Mouse (Mus musculus) heart, postnatal 14 days (tissue): Measurements from ENCODE around the gene Prg3. TPM values are rescaled to one million over a fixed set of nuclear protein-coding genes. Genes with fewer than 3 reads are reported as not detected.
A peak's percentile ranks its signal among the peaks of the same experiment; 100 is the strongest.

Source experiments
- DNase-seq, 2 experiments: peaks; one replicate each; pipeline ENCODE4 v3.0.0; 2021 to 2022
- intact Hi-C: fragments of 180-260 bp; cut with DNase I; formaldehyde crosslinking; loops from one replicate; pipeline ENCODE4 v1.15.1; 2025
- long read RNA-seq, 2 experiments: library from polyadenylated mRNA; stranded (forward); transcript quantifications; one replicate each; pipeline ENCODE4 v2.0.0; 2021
- total RNA-seq, 2 experiments: library from RNA; stranded (reverse); gene quantifications; 2 replicates each; pipeline ENCODE4 v1.2.3; 2021

The Prg3 gene
- not detected for total RNA-seq
- long read RNA-seq, experiment 1, result 0 reads
- long read RNA-seq, experiment 2, result 0 reads

- no peak for DNase-seq
- intact Hi-C loops, result no loop called here
Measured at GRCm38 (mm10) chr2:84987930-84988329, at the start of gene Prg3. Gene Prg3 (plus strand): TSS chr2:84988215.

GRCm38 (mm10) chr2:84938249-84938946, 49.6 kb upstream of the Prg3 start:
- intact Hi-C loops, result loop anchor here (5.0 kb wide), 1 partner anchor 51 kb away; the partner anchor contains the start of gene Rtn4rl2
- peak; percentile 40 to 49 for DNase-seq

GRCm38 (mm10) chr2:84939306-84939705, 48.7 kb upstream of the Prg3 start:
- DNase-seq, result no peak
- intact Hi-C loops, result loop anchor here (5.0 kb wide), 1 partner anchor 52 kb away; the partner anchor contains the start of gene Rtn4rl2

GRCm38 (mm10) chr2:84939711-84940110, 48.3 kb upstream of the Prg3 start:
- DNase-seq, result no peak
- intact Hi-C loops, result loop anchor here (5.0 kb wide), 1 partner anchor 52 kb away; the partner anchor contains the start of gene Rtn4rl2

DNA sequence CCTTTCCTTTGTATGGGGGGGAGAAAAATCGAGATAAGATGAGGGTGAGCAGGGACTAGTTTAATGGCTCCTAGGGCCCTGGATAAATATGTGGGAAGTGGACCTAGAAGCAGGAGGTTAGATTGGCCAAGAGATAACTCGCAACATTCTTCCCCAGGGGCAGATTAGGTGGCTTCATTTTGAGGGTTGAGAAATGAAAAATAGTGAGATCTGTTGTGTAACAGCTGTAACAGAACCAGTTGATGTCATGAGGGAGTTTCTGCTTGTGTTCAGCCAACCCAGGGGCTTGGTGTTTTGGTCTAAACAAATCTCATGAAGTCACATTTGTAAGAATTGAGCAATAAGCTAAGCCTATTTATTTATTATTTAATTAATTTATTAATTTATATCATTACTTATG, 46.7 kb upstream of the Prg3 start:
- no peak for DNase-seq
- intact Hi-C loops, result no loop called here

DNA sequence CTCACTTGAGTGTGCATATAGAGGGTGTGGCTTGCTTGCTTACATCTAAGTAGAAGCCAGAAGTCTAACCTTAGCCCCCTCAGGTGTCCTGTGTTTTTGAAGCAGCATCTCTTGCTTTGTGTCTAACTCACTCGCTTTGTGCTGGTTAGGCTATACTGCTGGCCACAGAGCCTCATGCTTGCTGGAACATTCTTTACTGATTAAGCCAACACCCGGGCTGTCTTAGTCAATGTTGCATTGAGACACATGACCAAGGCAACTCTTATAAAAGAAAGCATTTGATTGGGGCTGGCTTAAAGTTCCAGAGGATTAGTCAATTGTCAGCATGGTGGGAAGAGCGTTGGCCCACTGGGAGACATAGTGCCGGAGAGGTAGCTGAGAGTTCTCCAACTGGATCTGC, 46.2 kb upstream of the Prg3 start:
- intact Hi-C loops, result no loop called here
- DNase-seq, result no peak

GRCm38 (mm10) chr2:84947154-84947771, 40.8 kb upstream of the Prg3 start:
- intact Hi-C loops, result no loop called here
- DNase-seq, result no peak

- no peak for DNase-seq
- intact Hi-C loops, result no loop called here
Measured at GRCm38 (mm10) chr2:84948252-84948651, 39.8 kb upstream of the Prg3 start.

DNA sequence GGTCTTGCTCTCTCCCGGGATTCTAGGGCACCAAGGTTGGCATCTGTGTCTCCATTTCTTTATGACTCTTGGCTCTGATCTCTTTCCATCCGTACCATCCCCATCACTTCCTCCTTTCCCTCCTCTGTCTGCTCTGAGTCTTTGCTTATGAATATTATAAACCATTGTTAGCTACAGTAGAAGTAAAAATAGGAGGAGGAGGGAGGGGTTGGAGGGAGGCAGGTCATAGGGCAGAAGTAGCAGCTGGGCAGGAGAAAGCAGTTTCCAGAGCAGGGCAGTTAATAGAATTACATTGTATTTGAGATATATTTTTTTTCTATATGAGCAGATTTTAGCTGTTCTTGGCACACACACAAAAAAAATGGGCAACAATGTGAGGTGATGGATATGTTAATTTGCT, 39.3 kb upstream of the Prg3 start:
- intact Hi-C loops, result no loop called here

DNA sequence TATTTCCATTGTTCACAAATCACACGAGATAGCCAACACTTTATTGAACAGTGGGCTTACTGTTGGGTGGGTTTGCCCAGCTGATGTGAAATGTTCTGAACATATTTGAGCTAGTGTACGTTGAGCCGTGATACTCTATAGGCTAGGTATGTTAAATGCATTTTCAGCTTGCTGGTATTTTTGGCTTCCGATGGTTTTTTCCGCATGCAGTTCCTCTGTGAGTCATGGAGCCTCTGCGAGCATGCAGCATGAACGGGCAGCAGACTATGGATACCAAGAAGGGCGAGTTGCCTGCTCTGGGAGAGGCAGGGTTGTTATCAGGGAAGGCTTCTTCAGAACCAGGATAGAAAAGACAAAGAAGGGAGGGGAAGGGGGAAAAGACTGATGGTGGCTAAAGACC, 37.0 kb upstream of the Prg3 start:
- DNase-seq, result no peak
- intact Hi-C loops, result loop anchor here (5.0 kb wide), 1 partner anchor 64 kb away; the partner anchor contains the start of gene Rtn4rl2

More for the DNA sequence above, 39.3 kb upstream of the Prg3 start:
- no peak for DNase-seq

- DNase-seq, result no peak
- intact Hi-C loops, result loop anchor here (5.0 kb wide), 1 partner anchor 65 kb away; the partner anchor contains the start of gene Rtn4rl2
Measured at GRCm38 (mm10) chr2:84952251-84952650, 35.8 kb upstream of the Prg3 start.

GRCm38 (mm10) chr2:84952693-84953092, 35.3 kb upstream of the Prg3 start:
- no peak for DNase-seq
- intact Hi-C loops, result loop anchor here (5.0 kb wide), 1 partner anchor 65 kb away; the partner anchor contains the start of gene Rtn4rl2

DNA sequence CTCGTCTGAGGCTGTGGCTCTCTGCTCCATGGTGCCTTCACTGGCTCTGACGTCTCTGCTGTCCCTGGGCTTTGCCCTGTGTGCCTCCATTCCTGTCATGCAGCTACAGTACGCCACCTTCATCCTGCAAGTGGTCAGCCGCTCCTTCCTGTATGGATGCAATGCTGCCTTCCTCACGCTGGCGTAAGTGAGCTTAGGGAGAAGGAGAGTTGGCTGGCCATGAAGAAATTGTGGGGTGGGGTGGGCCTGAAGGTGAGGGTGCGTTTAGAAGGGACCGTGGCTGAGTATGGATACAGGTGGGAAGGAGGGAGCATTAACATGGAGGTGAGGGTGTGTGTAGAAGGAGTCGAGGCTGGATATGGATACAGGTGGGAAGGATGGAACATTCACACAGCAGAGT, 32.6 kb upstream of the Prg3 start:
- intact Hi-C loops, result no loop called here
- no peak for DNase-seq

- peak; percentile 69 to 73 for DNase-seq
- intact Hi-C loops, result loop anchor here (1.0 kb wide), 1 partner anchor 51 kb away; no protein-coding TSS in a partner anchor
Measured at GRCm38 (mm10) chr2:84956274-84956673, 31.7 kb upstream of the Prg3 start.

- intact Hi-C loops, result no loop called here
- no peak for DNase-seq
Measured at GRCm38 (mm10) chr2:84958588-84959264, 29.3 kb upstream of the Prg3 start.

DNA sequence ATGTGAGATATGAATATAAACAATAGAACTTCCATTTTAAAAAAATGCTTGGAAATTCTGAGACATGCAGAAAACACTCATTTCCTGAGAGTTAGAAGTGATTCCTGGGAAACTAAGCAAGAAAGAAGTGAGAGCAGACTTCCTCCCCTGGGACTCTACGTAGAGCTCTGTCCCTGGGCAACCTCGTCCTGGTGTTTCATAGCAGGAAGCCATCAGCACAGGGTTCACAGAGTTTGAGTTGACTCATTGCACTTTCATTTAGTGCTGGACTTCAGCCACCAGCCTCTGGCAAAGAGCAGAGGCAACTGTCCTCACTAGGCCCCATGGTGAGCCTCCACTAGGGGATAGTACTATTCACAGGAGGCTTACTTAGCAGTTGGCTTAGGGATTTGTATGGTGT, 26.7 kb upstream of the Prg3 start:
- DNase-seq, result peak; percentile 71 to 79
- intact Hi-C loops, result no loop called here

- no peak for DNase-seq
- intact Hi-C loops, result no loop called here
Measured at GRCm38 (mm10) chr2:84961901-84962300, 26.1 kb upstream of the Prg3 start.

DNA sequence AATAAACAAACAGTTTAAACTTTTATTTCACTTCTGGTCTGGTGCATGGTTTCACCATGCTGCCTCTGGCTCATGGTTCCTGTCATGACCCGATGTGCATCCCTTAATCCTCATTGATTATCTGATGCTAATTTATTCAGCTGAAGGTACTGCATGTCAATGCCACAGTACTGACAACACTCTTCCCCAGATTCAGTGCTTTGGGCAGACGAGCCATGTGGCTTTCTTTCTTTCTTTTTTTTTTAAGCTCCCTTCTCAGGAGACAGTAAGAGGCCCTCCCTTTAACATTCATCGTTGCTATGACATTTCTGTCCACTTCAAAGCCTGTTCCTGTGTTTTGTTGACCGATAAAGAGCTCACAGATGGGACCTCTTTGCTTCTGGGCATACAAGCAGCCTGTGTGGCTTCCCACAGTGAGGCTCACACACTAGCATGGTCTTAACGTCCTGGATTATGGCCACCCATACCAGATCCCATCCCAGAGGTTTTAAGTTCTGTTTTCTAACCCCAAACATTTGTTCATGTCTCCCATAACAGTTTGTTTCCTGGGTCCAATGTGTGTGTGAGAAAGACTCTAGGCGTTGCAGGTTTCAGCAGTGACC, 25.0 kb upstream of the Prg3 start:
- no peak for DNase-seq
- intact Hi-C loops, result no loop called here

DNA sequence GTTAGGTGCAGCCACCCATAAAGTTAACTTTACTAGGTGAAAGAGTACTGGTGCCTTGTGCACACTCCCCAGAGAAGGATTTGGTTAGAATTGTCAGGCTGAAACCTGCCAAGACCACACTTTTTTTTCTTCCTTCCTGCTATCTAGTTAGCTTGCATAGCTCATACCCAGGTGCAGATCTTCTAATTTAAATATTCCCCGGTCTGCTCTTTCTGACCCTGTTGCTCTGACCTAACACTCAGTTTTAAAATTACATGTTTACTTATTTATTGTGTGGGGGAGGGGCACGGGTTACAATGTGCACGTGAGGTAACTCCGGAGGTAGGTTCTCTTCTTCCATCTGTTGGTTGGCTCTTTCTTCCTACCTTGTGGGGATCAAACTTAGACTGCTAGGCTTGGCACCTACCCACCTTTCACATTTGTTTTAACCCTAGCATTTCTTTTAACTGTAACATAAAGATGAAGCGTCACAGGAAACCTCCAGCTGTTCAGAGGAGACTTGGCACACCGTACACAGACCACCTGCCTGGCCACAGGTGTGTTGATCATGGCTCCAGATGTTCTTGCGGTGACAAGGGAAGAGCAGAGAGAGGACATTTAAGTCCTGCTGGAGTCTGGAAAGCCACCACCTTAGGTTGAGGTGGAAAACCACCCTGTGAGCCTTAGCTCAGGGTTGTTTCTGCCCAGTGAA, 23.8 kb upstream of the Prg3 start:
- intact Hi-C loops, result no loop called here
- DNase-seq, result no peak

- intact Hi-C loops, result no loop called here
- DNase-seq, result no peak
Measured at GRCm38 (mm10) chr2:84967318-84967991, 20.6 kb upstream of the Prg3 start.
